Mouse (Mus musculus) myocyte (in vitro differentiated cells): Measurements from ENCODE around the gene Hivep2. TPM values are rescaled to one million over a fixed set of nuclear protein-coding genes. Genes with fewer than 3 reads are reported as not detected.
A peak's percentile ranks its signal among the peaks of the same experiment; 100 is the strongest.

ENCODE experiments used
- H3K27me3 ChIP-seq: one replicate; pipeline ENCODE4 v1.6.1; 2011; ENCODE audit not compliant: control insufficient read depth, insufficient read depth, insufficient read length
- H3K36me3 ChIP-seq: one replicate; pipeline ENCODE4 v1.6.1; 2011; ENCODE audit not compliant: control insufficient read depth, insufficient read depth
- H3K4me2 ChIP-seq: one replicate; pipeline ENCODE4 v1.6.1; 2011; ENCODE audit warnings: low read depth, control low read depth
- H3K4me3 ChIP-seq: one replicate; pipeline ENCODE4 v1.5.1; 2011; ENCODE audit warnings: mild to moderate bottlenecking, control low read depth, moderate library complexity
- H3K79me2 ChIP-seq: one replicate; pipeline ENCODE4 v1.6.1; 2011; ENCODE audit not compliant: control insufficient read depth, insufficient read depth
- H3ac ChIP-seq: one replicate; pipeline ENCODE4 v1.6.1; 2011; ENCODE audit not compliant: control insufficient read depth, insufficient read length
- CEBPB ChIP-seq: IDR thresholded peaks from 2 replicates; pipeline ENCODE4 v1.6.1; 2011; ENCODE audit warnings: mild to moderate bottlenecking, moderate library complexity; ENCODE audit not compliant: poor library complexity, insufficient read depth, severe bottlenecking
- E2F4 ChIP-seq: IDR thresholded peaks from one replicate; pipeline ENCODE4 v1.6.1; 2011; ENCODE audit warnings: mild to moderate bottlenecking, control low read depth, moderate library complexity; ENCODE audit not compliant: insufficient read depth
- MAX ChIP-seq: IDR thresholded peaks from one replicate; pipeline ENCODE4 v1.6.1; 2011; ENCODE audit warnings: low read depth, mild to moderate bottlenecking, control low read depth
- MYOD1 ChIP-seq, 3 experiments: IDR thresholded peaks; one replicate each; pipeline ENCODE4 v1.6.1; 2011; ENCODE audit warnings: control low read depth in 2 of 3, low read depth in 2 of 3, mild to moderate bottlenecking in 2 of 3, moderate library complexity in 1 of 3; ENCODE audit not compliant: insufficient read length in 2 of 3, control insufficient read depth in 1 of 3
- MYOG ChIP-seq, 3 experiments: IDR thresholded peaks; one replicate each; pipeline ENCODE4 v1.6.1; 2011; ENCODE audit warnings: control low read depth in 2 of 3, low read depth in 2 of 3, mild to moderate bottlenecking in 2 of 3; ENCODE audit not compliant: insufficient read length in 2 of 3, control insufficient read depth in 1 of 3, insufficient read depth in 1 of 3
- POLR2A ChIP-seq: IDR thresholded peaks from one replicate; pipeline ENCODE4 v1.6.1; 2011; ENCODE audit warnings: low read depth, mild to moderate bottlenecking, control low read depth, moderate library complexity; ENCODE audit not compliant: insufficient read length
- POLR2AphosphoS2 ChIP-seq: IDR thresholded peaks from one replicate; pipeline ENCODE4 v1.6.1; 2011; ENCODE audit warnings: low read depth, control low read depth; ENCODE audit not compliant: insufficient read length
- REST ChIP-seq: IDR thresholded peaks from one replicate; pipeline ENCODE4 v1.6.1; 2011; ENCODE audit warnings: mild to moderate bottlenecking, control low read depth, moderate library complexity; ENCODE audit not compliant: insufficient read depth, insufficient read length
- SRF ChIP-seq: IDR thresholded peaks from one replicate; pipeline ENCODE4 v1.6.1; 2011; ENCODE audit warnings: low read depth; ENCODE audit not compliant: control insufficient read depth, insufficient read length
- TCF12 ChIP-seq: IDR thresholded peaks from one replicate; pipeline ENCODE4 v1.6.1; 2011; ENCODE audit warnings: mild to moderate bottlenecking, control low read depth; ENCODE audit not compliant: poor library complexity, insufficient read depth, severe bottlenecking
- TCF3 ChIP-seq: IDR thresholded peaks from one replicate; pipeline ENCODE4 v1.6.1; 2011; ENCODE audit warnings: low read depth, control low read depth; ENCODE audit not compliant: insufficient read length
- USF1 ChIP-seq: IDR thresholded peaks from one replicate; pipeline ENCODE4 v1.6.1; 2011; ENCODE audit warnings: low read depth, mild to moderate bottlenecking, control low read depth, moderate library complexity
- polyA plus RNA-seq: library from polyadenylated mRNA; unstranded; fragments of >200 nt; fragmentation: generic; extraction: Trizol; gene quantifications from one replicate; pipeline ENCODE4 v1.2.1, GENCODE M21; 2012; ENCODE audit warnings: missing spikeins

The Hivep2 gene
- polyA plus RNA-seq, 1 experiment: 9.6 TPM

GRCm38 (mm10) chr10:14076880-14077279, 111.0 kb downstream of the Hivep2 start:
- TF ChIP-seq TCF12 (no peak), TCF3 (no peak), MYOG (IDR thresholded peaks at IDR 0.05; ENCODE audit: control insufficient read depth in 1 of 3, insufficient read depth in 1 of 3, insufficient read length in 2 of 3, low read depth in 2 of 3) (no peak), MAX (no peak), E2F4 (no peak), REST (no peak), POLR2A (no peak), POLR2AphosphoS2 (no peak), CEBPB (no peak), USF1 (no peak), MYOD1 (IDR thresholded peaks at IDR 0.05; ENCODE audit: control insufficient read depth in 1 of 3, insufficient read length in 2 of 3, low read depth in 2 of 3) (no peak), SRF (no peak)
- no peak overlapping the region for H3K4me2 ChIP-seq
- H3K4me3 ChIP-seq: no peak overlapping the region
- no peaks in the 10 kb centered on the region for H3K36me3 ChIP-seq
- H3ac ChIP-seq: no peak overlapping the region
- no peaks in the 10 kb centered on the region for H3K27me3 ChIP-seq
- H3K79me2 ChIP-seq: peaks cover 4% of the 10 kb centered on the region

GRCm38 (mm10) chr10:14080830-14081229, 115.0 kb downstream of the Hivep2 start:
- peaks cover 22% of the 10 kb centered on the region for H3K79me2 ChIP-seq

GRCm38 (mm10) chr10:14081824-14082223, 115.9 kb downstream of the Hivep2 start:
- TF ChIP-seq SRF (no peak), MYOG (IDR thresholded peaks at IDR 0.05; ENCODE audit: control insufficient read depth in 1 of 3, insufficient read depth in 1 of 3, insufficient read length in 2 of 3, low read depth in 2 of 3) (no peak), REST (no peak), MAX (no peak), MYOD1 (IDR thresholded peaks at IDR 0.05; ENCODE audit: control insufficient read depth in 1 of 3, insufficient read length in 2 of 3, low read depth in 2 of 3) (no peak), USF1 (no peak), POLR2A (no peak), POLR2AphosphoS2 (no peak)
- no peak overlapping the region for H3K4me2 ChIP-seq
- H3K4me3 ChIP-seq: no peak overlapping the region
- no peaks in the 10 kb centered on the region for H3K36me3 ChIP-seq
- H3ac ChIP-seq: no peak overlapping the region
- peaks cover 26% of the 10 kb centered on the region for H3K79me2 ChIP-seq
- no peaks in the 10 kb centered on the region for H3K27me3 ChIP-seq

More at GRCm38 (mm10) chr10:14080830-14081229, 115.0 kb downstream of the Hivep2 start:
- Histone ChIP-seq H3ac (no peak overlapping the region), H3K27me3 (no peaks in the 10 kb centered on the region), H3K4me2 (no peak overlapping the region), H3K4me3 (no peak overlapping the region), H3K36me3 (no peaks in the 10 kb centered on the region)
- TF ChIP-seq MYOG (IDR thresholded peaks at IDR 0.05; ENCODE audit: control insufficient read depth in 1 of 3, insufficient read depth in 1 of 3, insufficient read length in 2 of 3, low read depth in 2 of 3) (no peak), USF1 (no peak), MAX (no peak), TCF3 (no peak), TCF12 (no peak), POLR2AphosphoS2 (no peak), MYOD1 (IDR thresholded peaks at IDR 0.05; ENCODE audit: control insufficient read depth in 1 of 3, insufficient read length in 2 of 3, low read depth in 2 of 3) (no peak), REST (no peak), SRF (no peak), CEBPB (no peak), POLR2A (no peak), E2F4 (no peak)

GRCm38 (mm10) chr10:14082275-14082674, 116.4 kb downstream of the Hivep2 start:
- peaks cover 26% of the 10 kb centered on the region for H3K79me2 ChIP-seq
- H3K4me3 ChIP-seq: no peak overlapping the region
- no peak overlapping the region for H3ac ChIP-seq
- no peaks in the 10 kb centered on the region for H3K36me3 ChIP-seq
- TF ChIP-seq E2F4 (no peak), POLR2AphosphoS2 (no peak), MYOD1 (IDR thresholded peaks at IDR 0.05; ENCODE audit: control insufficient read depth in 1 of 3, insufficient read length in 2 of 3, low read depth in 2 of 3) (no peak), MYOG (IDR thresholded peaks at IDR 0.05; ENCODE audit: control insufficient read depth in 1 of 3, insufficient read depth in 1 of 3, insufficient read length in 2 of 3, low read depth in 2 of 3) (no peak)
- no peaks in the 10 kb centered on the region for H3K27me3 ChIP-seq
- no peak overlapping the region for H3K4me2 ChIP-seq

- Histone ChIP-seq H3ac (no peak overlapping the region), H3K27me3 (no peaks in the 10 kb centered on the region), H3K79me2 (peaks cover 29% of the 10 kb centered on the region), H3K4me2 (peak overlapping the region; percentile 75), H3K36me3 (no peaks in the 10 kb centered on the region), H3K4me3 (no peak overlapping the region)
- TF ChIP-seq MYOG (IDR thresholded peaks at IDR 0.05; ENCODE audit: control insufficient read depth in 1 of 3, insufficient read depth in 1 of 3, insufficient read length in 2 of 3, low read depth in 2 of 3): no peak
- no peak for TF ChIP-seq SRF
- no peak for TF ChIP-seq E2F4
- TF ChIP-seq REST: no peak
- no peak for TF ChIP-seq USF1
- TF ChIP-seq TCF3: no peak
- TF ChIP-seq TCF12: no peak
- TF ChIP-seq CEBPB: no peak
- no peak for TF ChIP-seq MYOD1 (IDR thresholded peaks at IDR 0.05; ENCODE audit: control insufficient read depth in 1 of 3, insufficient read length in 2 of 3, low read depth in 2 of 3)
- TF ChIP-seq MAX: no peak
- no peak for TF ChIP-seq POLR2A
- TF ChIP-seq POLR2AphosphoS2: no peak
These were observed 119.4 kb downstream of the Hivep2 start for GRCm38 (mm10) chr10:14085241-14085659.
